Mouse (Mus musculus): Measurements from ENCODE around the gene Pacsin1. TPM values are rescaled to one million over a fixed set of nuclear protein-coding genes. Genes with fewer than 3 reads are reported as not detected.
A peak's percentile ranks its signal among the peaks of the same experiment; 100 is the strongest.

Gene Pacsin1
- total and polyA plus RNA-seq, 3 experiments: 0.44 to 0.61 (median 0.45) TPM

GRCm38 (mm10) chr17:27675453-27675852, 20.1 kb downstream of the Pacsin1 start:
- no peaks in the 10 kb centered on the region for H3K27me3 ChIP-seq (ENCODE audit: control insufficient read depth, insufficient read depth, low read length)
- no peak for DNase-seq
- no peak overlapping the region for H3K9ac ChIP-seq (ENCODE audit: low read depth, low read length)
- no peaks in the 10 kb centered on the region for H3K79me2 ChIP-seq (replicated peaks; ENCODE audit: control insufficient read depth, insufficient read depth, low read length)
- peak; percentile 13; the same call in 1 of the 2 replicates for TF ChIP-seq CTCF (IDR thresholded peaks at IDR 0.05)
- TF ChIP-seq EP300 (IDR thresholded peaks at IDR 0.05; ENCODE audit: insufficient read depth, low read depth, low read length): no peak
- no peak for TF ChIP-seq POLR2A (IDR thresholded peaks at IDR 0.05; ENCODE audit: insufficient read depth, low read depth, low read length)
- WGBS: 43% methylated on average over 9 of the region's 9 CpGs
- no peaks in the 10 kb centered on the region for H3K4me1 ChIP-seq (ENCODE audit: control insufficient read depth, insufficient read depth, low read length)
- no peak overlapping the region for H3K4me3 ChIP-seq
- no peak overlapping the region for H3K27ac ChIP-seq
- intact Hi-C loops (cut with DNase I): no loop called here
- no peaks in the 10 kb centered on the region for H3K36me3 ChIP-seq (ENCODE audit: control insufficient read depth, insufficient read depth, low read length)

GRCm38 (mm10) chr17:27676270-27676669, 21.0 kb downstream of the Pacsin1 start:
- H3K36me3 ChIP-seq (ENCODE audit: control insufficient read depth, insufficient read depth, low read length): no peaks in the 10 kb centered on the region
- intact Hi-C loops (cut with DNase I): no loop called here
- H3K79me2 ChIP-seq (replicated peaks; ENCODE audit: control insufficient read depth, insufficient read depth, low read length): no peaks in the 10 kb centered on the region
- H3K4me3 ChIP-seq: no peak overlapping the region
- H3K27ac ChIP-seq: no peak overlapping the region
- DNase-seq: no peak
- TF ChIP-seq POLR2A (IDR thresholded peaks at IDR 0.05; ENCODE audit: insufficient read depth, low read depth, low read length) (no peak), CTCF (IDR thresholded peaks at IDR 0.05) (no peak), EP300 (IDR thresholded peaks at IDR 0.05; ENCODE audit: insufficient read depth, low read depth, low read length) (no peak)
- no peaks in the 10 kb centered on the region for H3K4me1 ChIP-seq (ENCODE audit: control insufficient read depth, insufficient read depth, low read length)
- no peak overlapping the region for H3K9ac ChIP-seq (ENCODE audit: low read depth, low read length)
- no peaks in the 10 kb centered on the region for H3K27me3 ChIP-seq (ENCODE audit: control insufficient read depth, insufficient read depth, low read length)
- WGBS: 51% methylated on average over 7 of the region's 7 CpGs

GRCm38 (mm10) chr17:27677756-27678155, 22.4 kb downstream of the Pacsin1 start:
- no peaks in the 10 kb centered on the region for H3K4me1 ChIP-seq (ENCODE audit: control insufficient read depth, insufficient read depth, low read length)
- H3K27me3 ChIP-seq (ENCODE audit: control insufficient read depth, insufficient read depth, low read length): no peaks in the 10 kb centered on the region
- no peaks in the 10 kb centered on the region for H3K36me3 ChIP-seq (ENCODE audit: control insufficient read depth, insufficient read depth, low read length)
- H3K9ac ChIP-seq (ENCODE audit: low read depth, low read length): no peak overlapping the region
- DNase-seq: no peak
- intact Hi-C loops (cut with DNase I): no loop called here
- WGBS: 78% methylated on average over 5 of the region's 5 CpGs
- no peak overlapping the region for H3K4me3 ChIP-seq
- no peaks in the 10 kb centered on the region for H3K79me2 ChIP-seq (replicated peaks; ENCODE audit: control insufficient read depth, insufficient read depth, low read length)
- TF ChIP-seq POLR2A (IDR thresholded peaks at IDR 0.05; ENCODE audit: insufficient read depth, low read depth, low read length): no peak
- no peak for TF ChIP-seq CTCF (IDR thresholded peaks at IDR 0.05)
- TF ChIP-seq EP300 (IDR thresholded peaks at IDR 0.05; ENCODE audit: insufficient read depth, low read depth, low read length): no peak
- H3K27ac ChIP-seq: no peak overlapping the region

- no peak for TF ChIP-seq POLR2A (IDR thresholded peaks at IDR 0.05; ENCODE audit: insufficient read depth, low read depth, low read length)
- TF ChIP-seq CTCF (IDR thresholded peaks at IDR 0.05): no peak
- TF ChIP-seq EP300 (IDR thresholded peaks at IDR 0.05; ENCODE audit: insufficient read depth, low read depth, low read length): no peak
- 50% methylated on average over 11 of the region's 11 CpGs for WGBS
- H3K4me3 ChIP-seq: no peak overlapping the region
- no peak overlapping the region for H3K27ac ChIP-seq
- no peak overlapping the region for H3K9ac ChIP-seq (ENCODE audit: low read depth, low read length)
- no peaks in the 10 kb centered on the region for H3K36me3 ChIP-seq (ENCODE audit: control insufficient read depth, insufficient read depth, low read length)
- H3K27me3 ChIP-seq (ENCODE audit: control insufficient read depth, insufficient read depth, low read length): peaks cover 2% of the 10 kb centered on the region; the same call in 1 of the 2 replicates
- DNase-seq: no peak
- no peaks in the 10 kb centered on the region for H3K4me1 ChIP-seq (ENCODE audit: control insufficient read depth, insufficient read depth, low read length)
- intact Hi-C loops (cut with DNase I): no loop called here
- H3K79me2 ChIP-seq (replicated peaks; ENCODE audit: control insufficient read depth, insufficient read depth, low read length): no peaks in the 10 kb centered on the region
Measured at GRCm38 (mm10) chr17:27678924-27679813, 23.9 kb downstream of the Pacsin1 start.

- 2% methylated on average over 53 of the region's 53 CpGs for WGBS
- peaks cover 13% of the 10 kb centered on the region for H3K27me3 ChIP-seq (ENCODE audit: control insufficient read depth, insufficient read depth, low read length)
- H3K4me3 ChIP-seq: no peak overlapping the region
- peak in 1 of 2 experiments; percentile 10 for DNase-seq
- no peak overlapping the region for H3K9ac ChIP-seq (ENCODE audit: low read depth, low read length)
- no peaks in the 10 kb centered on the region for H3K4me1 ChIP-seq (ENCODE audit: control insufficient read depth, insufficient read depth, low read length)
- H3K36me3 ChIP-seq (ENCODE audit: control insufficient read depth, insufficient read depth, low read length): no peaks in the 10 kb centered on the region
- H3K27ac ChIP-seq: no peak overlapping the region
- intact Hi-C loops (cut with DNase I): no loop called here
- TF ChIP-seq EP300 (IDR thresholded peaks at IDR 0.05; ENCODE audit: insufficient read depth, low read depth, low read length): no peak
- TF ChIP-seq CTCF (IDR thresholded peaks at IDR 0.05): peak; percentile 46
- no peaks in the 10 kb centered on the region for H3K79me2 ChIP-seq (replicated peaks; ENCODE audit: control insufficient read depth, insufficient read depth, low read length)
Measured at GRCm38 (mm10) chr17:27684886-27685549, 29.7 kb downstream of the Pacsin1 start.

- peaks cover 13% of the 10 kb centered on the region for H3K27me3 ChIP-seq (ENCODE audit: control insufficient read depth, insufficient read depth, low read length)
- H3K4me1 ChIP-seq (ENCODE audit: control insufficient read depth, insufficient read depth, low read length): no peaks in the 10 kb centered on the region
- H3K4me3 ChIP-seq: no peak overlapping the region
- no peak overlapping the region for H3K27ac ChIP-seq
- H3K9ac ChIP-seq (ENCODE audit: low read depth, low read length): no peak overlapping the region
- no peak for TF ChIP-seq POLR2A (IDR thresholded peaks at IDR 0.05; ENCODE audit: insufficient read depth, low read depth, low read length)
- TF ChIP-seq CTCF (IDR thresholded peaks at IDR 0.05): no peak
- no peak for TF ChIP-seq EP300 (IDR thresholded peaks at IDR 0.05; ENCODE audit: insufficient read depth, low read depth, low read length)
- 5% methylated on average over 11 of the region's 11 CpGs for WGBS
- no peak for DNase-seq
- intact Hi-C loops (cut with DNase I): no loop called here
- no peaks in the 10 kb centered on the region for H3K36me3 ChIP-seq (ENCODE audit: control insufficient read depth, insufficient read depth, low read length)
- no peaks in the 10 kb centered on the region for H3K79me2 ChIP-seq (replicated peaks; ENCODE audit: control insufficient read depth, insufficient read depth, low read length)
Measured at GRCm38 (mm10) chr17:27685550-27685913, 30.2 kb downstream of the Pacsin1 start.
